Mouse (Mus musculus): ENCODE data around the gene Gpx3.

The Gpx3 gene

DNA sequence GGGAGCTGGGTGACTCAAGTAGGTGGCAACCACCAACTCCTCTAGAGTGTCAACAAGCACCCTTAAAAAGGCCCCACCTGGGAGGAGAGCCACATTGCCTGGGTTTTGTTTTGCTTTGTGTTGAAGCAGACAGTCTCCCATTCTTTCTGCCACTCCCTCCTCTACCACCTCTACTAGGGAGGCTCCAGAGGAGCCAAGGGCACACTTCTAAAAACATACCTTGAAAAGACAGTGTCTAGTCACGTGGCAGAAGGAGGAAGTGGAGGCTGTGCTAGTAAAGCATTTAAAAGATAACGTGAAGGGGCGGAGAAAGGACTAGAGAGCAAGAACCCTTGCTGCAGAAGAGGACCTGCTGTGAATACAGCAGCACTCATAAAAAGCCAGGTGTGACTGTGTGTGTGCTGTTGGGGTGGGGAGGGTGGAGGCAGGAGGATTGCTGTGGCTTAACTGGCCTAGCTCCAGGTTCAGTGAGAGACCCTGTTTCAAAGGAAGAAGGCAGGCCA lies 56.4 kb downstream of the Gpx3 start:
- in situ Hi-C loops (cut with MboI; ENCODE audit: unreplicated experiment in 2 of 2): no loop called here

Measured in v-Abl transformed pro-B cells (cell line).